Mouse (Mus musculus) liver, embryonic 12.5 days (tissue): ENCODE measurements around the gene Usp39. TPM values are rescaled to one million over a fixed set of nuclear protein-coding genes. Genes with fewer than 3 reads are reported as not detected.

ENCODE experiments used
- ATAC-seq: fragments of 200-750 bp; cut with Nextera tagmentation; 2 replicates; pipeline ENCODE4 v1.8.0; 2017; ENCODE audit warnings: moderate number of reproducible peaks, mild to moderate bottlenecking, moderate library complexity
- H3K27ac ChIP-seq: fragments of 300-500 bp; sonication (generic); 2 replicates; pipeline ENCODE4 v1.5.1; 2016; ENCODE audit warnings: mild to moderate bottlenecking
- H3K27me3 ChIP-seq: fragments of 300-500 bp; sonication (generic); replicated peaks from 2 replicates; pipeline ENCODE4 v1.6.1; 2016; ENCODE audit warnings: mild to moderate bottlenecking, moderate library complexity
- H3K36me3 ChIP-seq: fragments of 300-500 bp; sonication (generic); 2 replicates; pipeline ENCODE4 v1.6.1; 2016; ENCODE audit warnings: mild to moderate bottlenecking, moderate library complexity
- H3K4me1 ChIP-seq: fragments of 300-500 bp; sonication (generic); 2 replicates; pipeline ENCODE4 v1.6.1; 2016
- H3K4me2 ChIP-seq: fragments of 300-500 bp; sonication (generic); 2 replicates; pipeline ENCODE4 v1.6.1; 2016; ENCODE audit warnings: mild to moderate bottlenecking, moderate library complexity
- H3K4me3 ChIP-seq: fragments of 300-500 bp; sonication (generic); 2 replicates; pipeline ENCODE4 v1.5.1; 2016; ENCODE audit warnings: mild to moderate bottlenecking, moderate library complexity
- H3K9ac ChIP-seq: fragments of 300-500 bp; sonication (generic); 2 replicates; pipeline ENCODE4 v1.6.1; 2016; ENCODE audit warnings: mild to moderate bottlenecking, moderate library complexity
- H3K9me3 ChIP-seq: fragments of 300-500 bp; sonication (generic); replicated peaks from 2 replicates; pipeline ENCODE4 v1.6.1; 2016; ENCODE audit warnings: mild to moderate bottlenecking, moderate library complexity
- WGBS: fragments of 180-500 bp; shearing (Covaris S2); methylation state at CpG from one replicate; pipeline ENCODE4 v1.1.7; 2016; ENCODE audit not compliant: insufficient replicate concordance; 5-methylcytosine and 5-hydroxymethylcytosine counted together
- polyA plus RNA-seq: library from polyadenylated mRNA; unstranded; fragments of >200 nt; fragmentation: Nextera tagmentation; extraction: Ambion mirVana; gene quantifications from 2 replicates; pipeline ENCODE4 v1.2.1, GENCODE M21; 2016

Gene Usp39
- polyA plus RNA-seq, 1 experiment from 2014 or later = 72.6 TPM

GRCm38 (mm10) chr6:72358086-72358764, 13.2 kb upstream of the Usp39 start:
- Histone ChIP-seq H3K9me3 (no peaks in the 10 kb centered on the region), H3K4me1 (peaks cover 85% of the 10 kb centered on the region), H3K27ac (no peak overlapping the region), H3K27me3 (peaks cover 42% of the 10 kb centered on the region), H3K4me2 (peak overlapping the region; percentile 13), H3K36me3 (peaks cover 49% of the 10 kb centered on the region), H3K9ac (no peak overlapping the region; the same call in 1 of the 2 replicates), H3K4me3 (no peak overlapping the region)
- WGBS = 81% methylated on average over 10 of the region's 10 CpGs
- no peak for ATAC-seq

GRCm38 (mm10) chr6:72357164-72358079, 12.4 kb upstream of the Usp39 start:
- peaks cover 44% of the 10 kb centered on the region for H3K27me3 ChIP-seq
- no peak overlapping the region; the same call in 1 of the 2 replicates for H3K9ac ChIP-seq
- no peak overlapping the region for H3K27ac ChIP-seq
- peaks cover 83% of the 10 kb centered on the region for H3K4me1 ChIP-seq
- peak overlapping the region; percentile 80 for H3K4me2 ChIP-seq
- H3K4me3 ChIP-seq = no peak overlapping the region
- H3K9me3 ChIP-seq = no peaks in the 10 kb centered on the region
- H3K36me3 ChIP-seq = peaks cover 49% of the 10 kb centered on the region
- peak; percentile 67 for ATAC-seq
- WGBS = 48% methylated on average over 5 of the region's 5 CpGs

- Histone ChIP-seq H3K27ac (0 out of 2 replicates have a peak overlapping the region, but pooled peaks have one; percentile 43), H3K9me3 (no peaks in the 10 kb centered on the region), H3K27me3 (peaks cover 44% of the 10 kb centered on the region), H3K9ac (peak overlapping the region; percentile 60), H3K36me3 (peaks cover 53% of the 10 kb centered on the region), H3K4me1 (peaks cover 87% of the 10 kb centered on the region), H3K4me3 (peak overlapping the region; percentile 57), H3K4me2 (peak overlapping the region; percentile 80)
- no peak; the same call in 1 of the 2 replicates for ATAC-seq
- WGBS = 43% methylated on average over 8 of the region's 8 CpGs
Observed at GRCm38 (mm10) chr6:72356001-72356532, 11.1 kb upstream of the Usp39 start.

GRCm38 (mm10) chr6:72355066-72355911, 10.3 kb upstream of the Usp39 start, which contains the start of gene Tmem150a:
Tmem150a (plus strand) TSS chr6:72355447.
- Histone ChIP-seq H3K36me3 (peaks cover 53% of the 10 kb centered on the region), H3K9ac (peak within 1 kb of the TSS; percentile 60), H3K4me1 (peaks cover 87% of the 10 kb centered on the region), H3K4me2 (peak within 1 kb of the TSS; percentile 80), H3K9me3 (no peaks in the 10 kb centered on the region), H3K27ac (0 out of 2 replicates have a peak within 1 kb of the TSS, but pooled peaks have one; percentile 43), H3K27me3 (peaks cover 44% of the 10 kb centered on the region), H3K4me3 (peak within 1 kb of the TSS; percentile 57)
- ATAC-seq = peak; percentile 51
- under 1% methylated on average over 70 of the region's 71 CpGs for WGBS

- 57% methylated on average over 1 of the region's 1 CpGs for WGBS
- no peak overlapping the region for H3K9ac ChIP-seq
- ATAC-seq = no peak
- H3K4me1 ChIP-seq = peaks cover 85% of the 10 kb centered on the region
- peaks cover 53% of the 10 kb centered on the region for H3K36me3 ChIP-seq
- H3K27ac ChIP-seq = no peak overlapping the region
- no peaks in the 10 kb centered on the region for H3K9me3 ChIP-seq
- H3K27me3 ChIP-seq = peaks cover 44% of the 10 kb centered on the region
- H3K4me3 ChIP-seq = no peak overlapping the region
- H3K4me2 ChIP-seq = no peak overlapping the region
Observed at GRCm38 (mm10) chr6:72354025-72354424, 9.0 kb upstream of the Usp39 start.

GRCm38 (mm10) chr6:72352636-72353405, 7.8 kb upstream of the Usp39 start:
- no peak for ATAC-seq
- H3K4me1 ChIP-seq = peaks cover 85% of the 10 kb centered on the region
- 63% methylated on average over 5 of the region's 5 CpGs for WGBS
- peaks cover 44% of the 10 kb centered on the region for H3K27me3 ChIP-seq
- no peak overlapping the region for H3K4me3 ChIP-seq
- H3K27ac ChIP-seq = peak overlapping the region; percentile 18
- no peak overlapping the region for H3K9ac ChIP-seq
- no peaks in the 10 kb centered on the region for H3K9me3 ChIP-seq
- H3K36me3 ChIP-seq = peaks cover 50% of the 10 kb centered on the region
- H3K4me2 ChIP-seq = no peak overlapping the region

GRCm38 (mm10) chr6:72350214-72350613, 5.2 kb upstream of the Usp39 start:
- peaks cover 33% of the 10 kb centered on the region for H3K36me3 ChIP-seq
- peaks cover 79% of the 10 kb centered on the region for H3K4me1 ChIP-seq
- no peak for ATAC-seq
- no peak overlapping the region for H3K9ac ChIP-seq
- peaks cover 22% of the 10 kb centered on the region for H3K27me3 ChIP-seq
- no peak overlapping the region for H3K4me3 ChIP-seq
- H3K9me3 ChIP-seq = no peaks in the 10 kb centered on the region
- WGBS = 78% methylated on average over 2 of the region's 2 CpGs
- no peak overlapping the region for H3K27ac ChIP-seq
- no peak overlapping the region for H3K4me2 ChIP-seq

GRCm38 (mm10) chr6:72348411-72348810, 3.4 kb upstream of the Usp39 start:
- WGBS = 69% methylated on average over 10 of the region's 10 CpGs
- H3K4me2 ChIP-seq = peak overlapping the region; percentile 92
- H3K4me1 ChIP-seq = peaks cover 76% of the 10 kb centered on the region
- peaks cover 33% of the 10 kb centered on the region for H3K36me3 ChIP-seq
- peak overlapping the region; percentile 95 for H3K4me3 ChIP-seq
- H3K27me3 ChIP-seq = peaks cover 4% of the 10 kb centered on the region; the same call in 1 of the 2 replicates
- H3K27ac ChIP-seq = peak overlapping the region; percentile 93
- no peak for ATAC-seq
- H3K9ac ChIP-seq = peak overlapping the region; percentile 96
- no peaks in the 10 kb centered on the region for H3K9me3 ChIP-seq

- no peaks in the 10 kb centered on the region for H3K27me3 ChIP-seq
- peaks cover 80% of the 10 kb centered on the region for H3K4me1 ChIP-seq
- H3K27ac ChIP-seq = peak within 1 kb of the TSS; percentile 93
- H3K4me3 ChIP-seq = peak within 1 kb of the TSS; percentile 95
- peak; percentile 64 for ATAC-seq
- under 1% methylated on average over 72 of the region's 72 CpGs for WGBS
- H3K9ac ChIP-seq = peak within 1 kb of the TSS; percentile 96
- peaks cover 38% of the 10 kb centered on the region for H3K36me3 ChIP-seq
- H3K9me3 ChIP-seq = no peaks in the 10 kb centered on the region
- H3K4me2 ChIP-seq = peak within 1 kb of the TSS; percentile 92
Observed at GRCm38 (mm10) chr6:72347166-72347941, 2.4 kb upstream of the Usp39 start, which contains the start of gene 0610030E20Rik. 0610030E20Rik (plus strand) TSS chr6:72347317.

GRCm38 (mm10) chr6:72346261-72346660, 1.3 kb upstream of the Usp39 start:
- WGBS = 62% methylated on average over 4 of the region's 4 CpGs
- no peak for ATAC-seq
- peak overlapping the region; percentile 96 for H3K9ac ChIP-seq
- peak overlapping the region; percentile 95 for H3K4me3 ChIP-seq
- H3K4me2 ChIP-seq = peak overlapping the region; percentile 92
- peaks cover 80% of the 10 kb centered on the region for H3K4me1 ChIP-seq
- H3K27me3 ChIP-seq = no peaks in the 10 kb centered on the region
- H3K9me3 ChIP-seq = no peaks in the 10 kb centered on the region
- H3K27ac ChIP-seq = peak overlapping the region; percentile 93
- H3K36me3 ChIP-seq = peaks cover 45% of the 10 kb centered on the region
